Mouse (Mus musculus) CD4-positive, CD25-positive, alpha-beta regulatory T cell, adult 4 months (primary cell): ENCODE measurements at regions not wholly inside any gene's neighbourhood (a gene's known extent, or its start where the extent isn't known, plus 50 kb on each side); places are given as distances from the start of the nearest gene placed in this dataset.

Experiments used
- ATAC-seq: one replicate; pipeline ENCODE4 v1.8.0; 2017

GRCm38 (mm10) chr1:52553871-52554270 is 53.4 kb upstream of the Nab1 start:
- ATAC-seq, result no peak

GRCm38 (mm10) chr1:52565812-52566211 is 64.7 kb upstream of the Nemp2 start:
- no peak for ATAC-seq

GRCm38 (mm10) chr1:52571674-52572073 is 58.8 kb upstream of the Nemp2 start:
- no peak for ATAC-seq

DNA sequence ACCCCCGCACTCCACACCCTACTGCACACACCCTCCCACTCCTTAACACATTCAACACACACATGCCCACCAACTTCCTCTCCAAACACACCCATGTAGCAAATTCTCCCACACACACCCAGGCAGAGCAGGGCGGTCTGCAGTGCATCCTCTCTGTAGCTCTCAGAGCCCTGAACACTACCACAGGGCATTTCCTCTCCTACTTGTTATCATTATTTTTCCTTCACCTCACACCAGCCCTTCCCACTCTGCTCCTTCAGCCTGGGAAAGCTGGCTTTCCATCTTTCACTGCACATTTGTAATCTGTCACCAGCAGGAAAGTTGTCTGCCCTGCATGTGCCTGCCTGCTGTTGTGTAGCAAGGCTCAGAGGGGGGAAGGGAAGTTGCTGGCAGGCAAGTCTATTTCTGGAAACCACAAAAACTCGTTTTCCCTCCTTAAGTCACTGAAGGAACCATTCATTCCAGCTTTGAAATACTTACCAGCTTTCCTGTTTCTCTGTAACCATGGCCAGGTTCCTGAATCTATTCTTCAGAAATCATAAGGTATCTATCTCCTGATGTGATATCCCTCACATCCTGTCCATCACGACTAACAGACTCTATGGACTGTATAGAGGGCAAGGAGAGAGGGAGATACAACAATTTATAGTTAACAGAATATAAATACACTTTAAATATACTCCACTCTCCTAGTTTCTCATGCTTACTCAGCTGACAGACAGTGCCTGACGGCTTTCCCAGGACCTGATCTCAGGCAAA is 52.0 kb upstream of the Nemp2 start:
- ATAC-seq, result peak; percentile 82

- no peak for ATAC-seq
Measured at GRCm38 (mm10) chr1:52580132-52580896, 50.2 kb upstream of the Nemp2 start.
